Mouse (Mus musculus) stomach, postnatal 0 days (tissue): ENCODE results near the gene Gm10295.

ENCODE experiments used
- CTCF ChIP-seq: IDR thresholded peaks from 2 replicates; pipeline ENCODE4 v1.5.1; 2016; ENCODE audit warnings: antibody characterized with exemption, low read depth, mild to moderate bottlenecking, moderate library complexity
- EP300 ChIP-seq: optimal IDR thresholded peaks from 2 replicates; pipeline ENCODE3; 2016; ENCODE audit warnings: antibody characterized with exemption

GRCm38 (mm10) chr7:71392795-71393341 is 41.6 kb upstream of the Gm10295 start:
- no peak for TF ChIP-seq CTCF
- TF ChIP-seq EP300, result no peak
